Mouse (Mus musculus) ZHBTc4 (cell line): ENCODE data around the gene Ankfy1.

Source experiments
- DNase-seq: peaks from one replicate; pipeline ENCODE4 v3.0.0-alpha.2; 2011; ENCODE audit warnings: low read depth, low spot score

Gene Ankfy1

GRCm38 (mm10) chr11:72792033-72792432, 102.2 kb downstream of the Ankfy1 start:
- DNase-seq = no peak

- no peak for DNase-seq
Measured at GRCm38 (mm10) chr11:72795149-72795454, 105.3 kb downstream of the Ankfy1 start.

- DNase-seq = peak; percentile 98
Measured at GRCm38 (mm10) chr11:72795455-72796295, 105.9 kb downstream of the Ankfy1 start, which contains the start of the genes Cyb5d2 and Zzef1. Gene Cyb5d2 (minus strand): TSS chr11:72796142. Gene Zzef1 (plus strand): TSS chr11:72796226.

- DNase-seq = no peak
Measured at GRCm38 (mm10) chr11:72796296-72796687, 106.5 kb downstream of the Ankfy1 start.

GRCm38 (mm10) chr11:72796773-72797338, 107.0 kb downstream of the Ankfy1 start:
- DNase-seq = no peak

GRCm38 (mm10) chr11:72798112-72798511, 108.3 kb downstream of the Ankfy1 start:
- no peak for DNase-seq

- no peak for DNase-seq
Measured at GRCm38 (mm10) chr11:72801182-72801581, 111.4 kb downstream of the Ankfy1 start.

GRCm38 (mm10) chr11:72803038-72803437, 113.2 kb downstream of the Ankfy1 start:
- DNase-seq = no peak

- no peak for DNase-seq
Measured at GRCm38 (mm10) chr11:72804586-72804985, 114.8 kb downstream of the Ankfy1 start.

- no peak for DNase-seq
Measured at GRCm38 (mm10) chr11:72805232-72805631, 115.4 kb downstream of the Ankfy1 start.

GRCm38 (mm10) chr11:72806556-72806955, 116.8 kb downstream of the Ankfy1 start:
- no peak for DNase-seq

- no peak for DNase-seq
Measured at GRCm38 (mm10) chr11:72807992-72808391, 118.2 kb downstream of the Ankfy1 start.

GRCm38 (mm10) chr11:72813687-72814086, 123.9 kb downstream of the Ankfy1 start:
- no peak for DNase-seq

- peak; percentile 65 for DNase-seq
Measured at GRCm38 (mm10) chr11:72814188-72814587, 124.4 kb downstream of the Ankfy1 start.

GRCm38 (mm10) chr11:72816859-72817258, 127.1 kb downstream of the Ankfy1 start:
- no peak for DNase-seq

GRCm38 (mm10) chr11:72818067-72818466, 128.3 kb downstream of the Ankfy1 start:
- DNase-seq = no peak

- DNase-seq = no peak
Measured at GRCm38 (mm10) chr11:72821041-72821440, 131.2 kb downstream of the Ankfy1 start.
